Mouse (Mus musculus) heart, postnatal 25 days (tissue): Measurements from ENCODE around the gene Hspb1. TPM values are rescaled to one million over a fixed set of nuclear protein-coding genes. Genes with fewer than 3 reads are reported as not detected.
A peak's percentile ranks its signal among the peaks of the same experiment; 100 is the strongest.

ENCODE experiments used
- DNase-seq: peaks from one replicate; pipeline ENCODE4 v3.0.0; 2022; ENCODE audit warnings: low spot score
- intact Hi-C: fragments of 180-260 bp; cut with DNase I; formaldehyde crosslinking; loops from one replicate; pipeline ENCODE4 v1.15.1; 2025
- total RNA-seq, 2 experiments: library from RNA; stranded (reverse); gene quantifications; 2 replicates each; pipeline ENCODE4 v1.2.3; 2021

Gene Hspb1
- 100 to 1,000 TPM; 385 to 513 TPM for total RNA-seq

DNA sequence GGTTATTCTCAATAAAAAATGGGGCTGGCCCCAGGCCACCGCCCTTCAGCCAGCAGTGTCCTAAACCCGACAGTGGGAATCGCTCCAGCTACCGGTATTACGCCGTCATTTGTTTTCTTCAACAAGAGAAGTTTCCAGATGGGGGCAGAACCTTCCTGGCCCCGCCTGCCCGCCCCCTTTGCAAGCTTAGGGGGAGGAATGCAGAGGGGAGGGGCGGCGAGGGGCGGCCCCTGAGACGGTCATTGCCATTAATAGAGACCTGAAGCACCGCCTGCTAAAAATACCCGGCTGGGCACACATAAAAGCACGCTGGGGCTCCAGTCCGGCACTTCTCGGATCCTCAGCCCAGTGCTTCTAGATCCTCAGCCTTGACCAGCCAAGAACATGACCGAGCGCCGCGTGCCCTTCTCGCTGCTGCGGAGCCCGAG, at the start of gene Hspb1:
Gene Hspb1 (plus strand): TSS at position 245 of the 428 bp plus-strand sequence.
- intact Hi-C loops: no loop called here

GRCm38 (mm10) chr5:135841651-135842050, 46.1 kb upstream of the Hspb1 start:
- intact Hi-C loops: no loop called here
- DNase-seq: no peak

More for the DNA sequence above, at the start of gene Hspb1:
- DNase-seq: peak; percentile 94

- no peak for DNase-seq
- intact Hi-C loops: no loop called here
These were observed 44.3 kb upstream of the Hspb1 start for GRCm38 (mm10) chr5:135843418-135843817.

DNA sequence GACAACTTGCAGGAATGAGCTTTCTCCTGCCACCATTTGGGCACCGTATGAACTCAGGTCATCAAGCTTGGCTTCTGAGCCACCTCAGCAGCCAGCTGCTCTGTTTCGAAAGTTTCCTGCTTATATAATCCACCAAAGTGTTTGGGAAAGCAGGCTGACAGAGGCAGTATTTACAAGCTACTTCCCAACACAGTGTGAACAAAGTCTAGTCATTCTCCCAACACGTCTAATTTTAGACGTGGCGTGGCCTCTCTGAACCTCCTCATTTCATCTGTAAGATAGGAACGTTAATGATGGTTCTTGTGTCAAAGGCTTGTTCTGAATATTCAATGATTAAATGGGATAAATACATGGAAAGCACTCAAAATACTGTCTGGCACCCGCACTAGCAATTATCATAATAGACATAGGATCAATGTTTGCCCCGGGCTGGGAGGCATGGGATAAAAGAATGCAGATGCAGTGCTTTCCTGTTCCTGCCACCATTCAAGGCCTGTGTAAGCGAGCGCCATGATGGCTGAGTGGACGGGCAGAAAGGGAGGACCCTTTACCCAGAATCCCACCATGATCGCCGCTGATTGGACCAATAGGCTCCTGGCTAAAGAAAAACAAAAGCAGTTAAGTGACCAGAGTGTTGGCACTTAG, 41.9 kb upstream of the Hspb1 start:
- intact Hi-C loops: no loop called here
- DNase-seq: no peak

DNA sequence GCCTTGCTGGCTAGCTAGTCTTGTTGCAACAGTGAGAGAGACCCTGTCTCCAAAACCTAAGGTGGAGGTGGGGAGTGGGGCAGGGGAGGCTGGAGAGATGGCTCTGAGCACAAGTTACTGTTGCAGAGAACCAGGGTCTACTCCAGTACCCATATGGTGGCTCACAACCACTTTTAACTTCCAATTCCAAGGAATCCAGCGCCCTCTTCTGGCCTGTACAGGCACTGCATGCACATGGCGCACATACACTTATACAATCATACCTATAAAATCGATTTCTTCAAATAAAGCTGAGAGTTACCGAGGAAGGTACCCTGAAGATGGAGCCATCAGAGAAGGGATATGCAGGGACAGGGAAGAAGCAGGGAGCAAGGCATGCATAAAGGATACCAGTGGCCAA, 40.3 kb upstream of the Hspb1 start:
- DNase-seq: no peak
- intact Hi-C loops: no loop called here

DNA sequence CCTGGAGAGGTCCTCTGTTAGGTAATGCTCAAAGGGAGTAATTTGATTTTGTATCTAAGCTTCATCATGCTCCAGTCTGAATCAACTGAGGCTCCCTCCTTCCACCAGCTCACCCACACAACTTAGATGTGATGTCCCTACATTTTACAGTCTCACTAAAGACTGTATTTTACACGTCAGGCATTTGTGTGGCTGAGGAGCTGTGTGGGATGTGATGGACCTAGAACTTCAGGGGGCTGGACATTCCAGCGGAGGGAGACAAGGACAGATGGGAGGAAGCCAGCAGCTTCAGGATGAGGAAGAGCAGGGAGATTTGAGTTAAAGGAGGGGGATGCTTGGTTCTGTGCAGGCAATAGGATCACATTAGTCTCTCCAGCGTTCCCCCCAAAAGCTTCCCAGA, 39.8 kb upstream of the Hspb1 start:
- no peak for DNase-seq
- intact Hi-C loops: no loop called here

DNA sequence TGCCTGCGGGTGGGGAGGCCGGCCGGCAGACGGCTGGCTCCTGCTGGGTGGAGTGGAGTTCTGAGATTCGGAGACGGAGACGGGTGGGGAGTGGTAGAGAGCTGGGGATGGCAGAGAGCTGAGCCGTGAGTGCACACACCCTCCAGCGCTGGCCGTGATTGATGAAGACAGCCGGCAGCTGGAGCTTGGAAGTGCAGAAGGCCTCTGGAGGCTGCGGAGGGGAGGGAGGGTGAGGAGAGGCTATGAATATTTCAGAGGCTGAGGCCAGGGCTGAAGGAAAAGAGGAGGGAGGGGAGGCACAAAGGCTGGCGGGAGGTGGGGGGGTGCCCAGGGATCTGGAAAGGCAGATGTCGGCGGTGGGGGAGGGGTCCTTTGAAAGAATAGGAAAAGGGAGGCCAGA, 36.7 kb upstream of the Hspb1 start:
- intact Hi-C loops: loop anchor here (5.0 kb wide), 1 partner anchor 234 kb away; no protein-coding TSS in a partner anchor
- DNase-seq: no peak

DNA sequence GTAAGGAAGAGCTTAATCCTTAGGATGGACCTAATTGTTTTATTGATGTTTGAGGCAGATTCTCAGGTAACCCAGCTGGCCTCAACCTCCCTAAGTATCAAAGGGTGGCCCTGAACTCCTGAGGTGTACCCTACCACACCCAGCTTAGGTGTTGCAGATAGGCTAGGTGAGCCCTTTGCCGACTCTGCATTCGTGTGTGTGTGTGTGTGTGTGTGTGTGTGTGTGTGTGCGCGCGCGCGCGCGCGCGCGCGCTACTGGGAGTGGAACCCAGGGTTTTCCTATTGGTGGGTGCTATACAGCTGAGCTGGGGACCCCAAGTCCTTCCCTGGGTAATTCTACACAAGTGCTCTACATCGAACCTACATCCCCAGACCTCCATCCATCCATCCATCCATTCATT, 36.2 kb upstream of the Hspb1 start:
- intact Hi-C loops: loop anchor here (5.0 kb wide), 1 partner anchor 234 kb away; no protein-coding TSS in a partner anchor
- DNase-seq: no peak

DNA sequence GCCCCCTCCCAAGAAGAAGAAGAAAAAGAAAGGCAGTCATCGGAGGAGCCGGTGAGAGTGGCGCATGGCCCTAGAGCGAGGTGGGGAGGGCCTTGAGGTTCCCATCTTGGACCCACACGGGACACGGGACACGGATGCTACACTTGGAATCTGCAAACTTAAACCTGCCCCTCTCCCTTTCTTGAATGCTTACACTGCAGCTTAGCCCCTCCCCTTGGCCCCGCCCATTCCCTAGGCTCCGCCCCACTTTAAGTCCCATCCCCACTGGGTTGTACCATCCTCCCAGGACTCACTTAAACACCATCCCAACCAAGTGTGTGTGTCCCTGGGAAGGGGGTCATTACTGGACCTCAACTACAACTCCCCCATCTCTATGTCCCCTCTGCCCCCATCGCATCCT, 35.3 kb upstream of the Hspb1 start:
- DNase-seq: no peak
- intact Hi-C loops: loop anchor here (5.0 kb wide), 1 partner anchor 235 kb away; no protein-coding TSS in a partner anchor

- intact Hi-C loops: loop anchor here (5.0 kb wide), 1 partner anchor 236 kb away; no protein-coding TSS in a partner anchor
- no peak for DNase-seq
These were observed 34.0 kb upstream of the Hspb1 start for GRCm38 (mm10) chr5:135853731-135854130.

DNA sequence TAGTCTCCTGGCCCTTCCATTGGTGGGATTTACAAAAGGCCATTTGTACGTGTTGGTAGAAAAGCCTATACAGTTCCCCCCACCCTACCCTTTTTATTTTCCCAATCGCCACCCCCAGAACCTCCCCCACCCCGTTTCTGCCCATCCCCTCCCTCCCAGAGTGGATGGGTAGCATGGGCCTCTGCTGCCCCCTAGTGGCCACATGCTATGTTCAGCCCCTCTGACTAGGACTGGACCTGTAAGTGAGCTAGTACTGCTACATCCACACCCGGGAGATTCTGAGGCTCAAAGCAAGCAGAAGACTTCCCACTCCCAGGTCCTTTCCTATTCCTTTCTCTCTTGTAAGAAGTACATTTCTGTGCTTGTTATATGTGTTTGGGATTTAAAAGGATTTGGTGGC, 32.6 kb upstream of the Hspb1 start:
- DNase-seq: no peak
- intact Hi-C loops: loop anchor here (1.0 kb wide), 1 partner anchor 61 kb away; no protein-coding TSS in a partner anchor

GRCm38 (mm10) chr5:135866662-135867061, 21.1 kb upstream of the Hspb1 start:
- intact Hi-C loops: no loop called here
- no peak for DNase-seq

DNA sequence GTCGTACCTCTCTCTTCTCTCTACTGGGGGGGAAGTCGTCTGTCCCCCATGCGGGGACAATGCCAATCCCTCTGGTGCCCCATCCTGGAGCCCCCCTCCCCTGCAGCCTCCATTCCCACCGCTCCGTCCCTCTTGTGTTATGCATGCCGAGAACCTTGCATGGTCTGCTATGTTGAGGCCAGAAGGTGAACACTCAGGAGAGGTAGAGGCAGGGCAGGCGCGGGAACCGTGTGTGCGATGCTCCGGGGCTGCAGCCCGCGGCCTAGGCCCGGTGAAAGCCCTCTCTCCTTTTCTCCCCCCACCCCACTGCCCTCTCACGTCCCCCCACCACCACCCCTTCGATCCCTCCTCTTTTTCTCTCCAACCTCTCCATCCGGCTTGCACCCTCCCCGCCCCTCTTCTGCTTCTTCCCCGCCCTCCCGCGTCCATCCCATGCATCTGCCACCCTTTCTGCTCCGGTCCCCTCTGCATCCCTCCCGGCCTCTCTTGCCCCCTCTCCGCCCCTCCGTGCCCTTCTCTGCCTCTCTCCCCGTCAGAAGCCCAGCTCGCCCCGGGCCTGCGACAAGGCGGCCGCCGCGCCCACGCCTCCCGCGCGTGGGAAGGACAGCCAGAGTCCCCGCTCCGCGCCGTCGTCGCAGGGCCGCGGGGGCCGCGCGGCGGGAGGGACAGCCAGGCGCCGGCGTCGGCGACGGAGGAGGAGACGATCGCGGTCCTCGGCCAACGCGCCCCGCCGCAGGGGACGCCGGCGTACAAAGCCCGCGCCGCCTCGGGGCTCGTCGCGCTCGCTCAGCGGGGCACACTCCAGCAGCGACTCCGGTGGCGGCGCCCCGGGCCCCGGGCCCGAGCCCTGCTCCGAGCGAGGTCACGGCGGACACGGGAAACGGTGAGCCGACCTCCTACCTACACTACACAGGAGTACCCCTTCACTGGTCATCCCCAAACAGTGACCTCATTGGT, 19.8 kb upstream of the Hspb1 start:
- intact Hi-C loops: no loop called here
- no peak for DNase-seq

DNA sequence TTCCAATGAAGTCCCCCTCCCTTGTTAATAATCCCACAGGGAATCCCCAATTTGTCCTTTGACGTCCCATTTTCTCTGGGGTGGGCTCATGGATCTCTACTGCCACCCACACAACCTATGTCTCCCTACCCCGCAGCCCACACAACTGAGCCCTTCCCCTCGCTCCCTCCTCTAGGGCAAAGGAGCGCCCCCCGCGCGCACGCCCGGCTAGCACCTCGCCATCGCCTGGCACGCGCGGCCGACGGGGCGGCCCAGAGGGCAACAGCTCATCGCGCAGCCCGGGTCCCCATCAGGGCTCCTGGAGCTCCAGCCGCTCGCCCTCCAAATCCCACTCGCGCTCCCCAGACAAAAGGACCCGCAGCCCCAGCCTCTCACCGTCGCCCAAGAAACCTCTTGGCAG, 19.1 kb upstream of the Hspb1 start:
- DNase-seq: no peak
- intact Hi-C loops: no loop called here

DNA sequence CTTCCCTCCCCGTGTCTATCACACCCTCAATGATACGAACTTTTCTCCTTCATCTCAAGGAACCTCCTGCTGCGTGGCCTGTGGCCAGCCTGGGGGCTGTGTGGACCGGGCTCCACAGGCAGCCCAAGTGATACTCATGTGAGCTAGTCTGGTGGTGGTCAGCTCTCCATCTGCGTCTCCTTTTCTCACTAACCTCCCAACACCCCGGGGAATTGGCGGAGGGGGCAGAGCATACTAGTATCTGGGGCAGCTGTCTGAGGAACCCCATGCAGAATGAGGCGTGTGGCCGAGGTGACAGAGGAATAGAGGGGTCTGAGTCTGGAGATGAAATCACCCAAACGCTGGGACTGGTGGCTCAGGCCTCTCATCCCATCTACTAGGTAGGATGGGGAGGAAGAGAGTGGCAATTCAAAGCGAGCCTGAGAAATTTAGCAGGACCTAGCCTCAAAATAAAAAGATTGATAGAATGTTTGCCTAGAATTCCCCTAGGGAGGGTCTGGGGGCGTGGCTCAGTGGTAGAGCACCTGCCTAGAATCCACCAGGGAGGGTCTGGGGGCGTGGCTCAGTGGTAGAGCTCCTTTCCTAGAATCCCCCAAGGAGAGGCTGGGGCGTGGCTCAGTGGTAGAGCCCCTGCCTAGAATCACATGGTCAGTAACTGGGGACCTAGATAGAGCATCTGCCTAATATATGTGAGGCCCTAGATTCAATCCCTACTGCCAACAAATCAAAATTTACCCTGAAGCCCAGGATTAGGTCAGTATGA, 17.9 kb upstream of the Hspb1 start:
- DNase-seq: no peak
- intact Hi-C loops: no loop called here

- intact Hi-C loops: no loop called here
These were observed 17.2 kb upstream of the Hspb1 start for GRCm38 (mm10) chr5:135870505-135870904.

DNA sequence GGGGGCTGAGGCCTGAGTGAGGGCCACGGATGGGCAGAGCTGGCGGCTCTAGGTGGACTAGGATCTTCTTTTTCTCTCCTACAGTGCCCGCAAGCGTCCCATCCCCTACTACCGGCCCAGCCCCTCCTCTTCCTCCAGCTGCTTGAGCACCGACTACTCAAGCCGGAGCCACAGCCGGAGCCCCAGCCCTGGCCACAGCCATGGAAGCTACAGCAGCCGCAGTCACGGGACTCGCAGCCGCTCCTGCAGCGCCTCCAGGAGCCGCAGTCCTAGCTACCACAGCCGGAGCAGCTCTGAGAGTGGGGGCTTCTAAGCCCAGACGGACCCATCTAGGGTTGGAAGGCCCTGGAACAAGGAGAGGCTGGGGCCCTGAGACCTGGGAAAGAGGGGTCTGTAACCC, 14.7 kb upstream of the Hspb1 start:
- no peak for DNase-seq
- intact Hi-C loops: no loop called here

More at GRCm38 (mm10) chr5:135870505-135870904, 17.2 kb upstream of the Hspb1 start:
- no peak for DNase-seq

GRCm38 (mm10) chr5:135873753-135874152, 14.0 kb upstream of the Hspb1 start:
- intact Hi-C loops: no loop called here
- DNase-seq: no peak

DNA sequence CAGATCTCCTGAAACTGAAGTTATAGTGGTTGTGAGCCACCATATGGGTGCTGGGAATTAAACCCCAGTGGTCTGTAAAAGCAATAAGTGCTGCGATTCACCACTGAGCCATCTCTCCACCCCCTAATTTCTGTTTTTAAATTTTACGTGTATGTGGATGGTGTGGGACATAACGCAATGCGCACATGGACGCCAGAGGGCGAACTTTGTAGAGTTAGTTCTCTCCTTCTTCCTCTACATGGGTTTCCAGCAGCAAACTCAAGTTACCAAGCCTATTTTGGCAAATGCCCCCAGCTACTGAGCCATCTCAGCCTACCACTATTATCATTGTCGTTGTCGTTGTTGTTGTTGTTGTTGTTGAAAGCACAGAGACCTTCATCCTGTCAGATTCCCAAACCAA, 10.5 kb upstream of the Hspb1 start:
- DNase-seq: peak; percentile 44
- intact Hi-C loops: loop anchor here (5.0 kb wide), 1 partner anchor 185 kb away; no protein-coding TSS in a partner anchor

- intact Hi-C loops: loop anchor here (5.0 kb wide), 1 partner anchor 184 kb away; no protein-coding TSS in a partner anchor
- DNase-seq: peak; percentile 52
These were observed 9.9 kb upstream of the Hspb1 start for GRCm38 (mm10) chr5:135877831-135878231.
